Mouse (Mus musculus) midbrain, embryonic 12.5 days (tissue): Measurements from ENCODE around the gene Lrig3. TPM values are rescaled to one million over a fixed set of nuclear protein-coding genes. Genes with fewer than 3 reads are reported as not detected.

Source experiments
- ATAC-seq: fragments of 200-750 bp; cut with Nextera tagmentation; 2 replicates; pipeline ENCODE4 v1.8.0; 2017; ENCODE audit warnings: low read depth, moderate TSS enrichment, moderate library complexity; ENCODE audit not compliant: low FRiP score
- H3K27ac ChIP-seq: fragments of 300-500 bp; sonication (generic); replicated peaks from 2 replicates; pipeline ENCODE4 v1.5.1; 2016; ENCODE audit warnings: mild to moderate bottlenecking
- H3K27me3 ChIP-seq: fragments of 300-500 bp; sonication (generic); 2 replicates; pipeline ENCODE4 v1.6.1; 2016; ENCODE audit warnings: mild to moderate bottlenecking
- H3K36me3 ChIP-seq: fragments of 300-500 bp; sonication (generic); 2 replicates; pipeline ENCODE4 v1.6.1; 2016
- H3K4me1 ChIP-seq: fragments of 300-500 bp; sonication (generic); 2 replicates; pipeline ENCODE4 v1.6.1; 2016
- H3K4me2 ChIP-seq: fragments of 300-500 bp; sonication (generic); replicated peaks from 2 replicates; pipeline ENCODE4 v1.6.1; 2016; ENCODE audit warnings: mild to moderate bottlenecking, moderate library complexity
- H3K4me3 ChIP-seq: fragments of 300-500 bp; sonication (generic); 2 replicates; pipeline ENCODE4 v1.5.1; 2016; ENCODE audit warnings: mild to moderate bottlenecking
- H3K9ac ChIP-seq: fragments of 300-500 bp; sonication (generic); replicated peaks from 2 replicates; pipeline ENCODE4 v1.6.1; 2016; ENCODE audit warnings: mild to moderate bottlenecking, moderate library complexity
- H3K9me3 ChIP-seq: fragments of 300-500 bp; sonication (generic); 2 replicates; pipeline ENCODE4 v1.6.1; 2016; ENCODE audit warnings: mild to moderate bottlenecking
- WGBS: fragments of 180-500 bp; shearing (Covaris S2); methylation state at CpG from one replicate; pipeline ENCODE4 v1.1.7; 2016; 5-methylcytosine and 5-hydroxymethylcytosine counted together
- polyA plus RNA-seq: library from polyadenylated mRNA; unstranded; fragments of >200 nt; fragmentation: Nextera tagmentation; extraction: Ambion mirVana; gene quantifications from 2 replicates; pipeline ENCODE4 v1.2.1, GENCODE M21; 2016

Gene Lrig3
- polyA plus RNA-seq, 1 experiment from 2014 or later = 15.4 TPM

DNA sequence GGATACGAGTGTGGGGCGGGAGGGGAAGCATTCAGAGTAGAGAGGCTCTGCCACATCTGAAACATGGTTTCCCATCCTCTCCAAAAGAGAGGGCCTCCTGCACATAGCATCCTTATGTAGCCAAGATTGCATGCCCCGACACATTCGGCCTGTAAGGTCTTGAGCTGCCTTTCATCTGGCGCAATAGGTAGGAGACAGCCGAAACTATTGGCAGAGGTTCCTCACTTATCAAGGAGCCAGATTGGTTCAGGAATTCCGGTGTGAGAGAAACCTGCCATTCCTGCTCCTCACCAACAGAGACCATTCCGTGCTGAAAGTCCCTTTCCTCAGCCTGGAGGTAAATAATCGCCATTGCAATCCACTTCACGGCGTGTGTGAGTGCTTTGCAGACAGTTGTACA lies 22.1 kb downstream of the Lrig3 start:
- no peaks in the 10 kb centered on the region for H3K36me3 ChIP-seq
- peaks cover 4% of the 10 kb centered on the region; the same call in 1 of the 2 replicates for H3K4me1 ChIP-seq
- no peak overlapping the region for H3K4me3 ChIP-seq
- ATAC-seq = no peak
- no peaks in the 10 kb centered on the region for H3K9me3 ChIP-seq
- no peak overlapping the region for H3K27ac ChIP-seq
- no peaks in the 10 kb centered on the region for H3K27me3 ChIP-seq
- H3K4me2 ChIP-seq = no peak overlapping the region
- WGBS = 89% methylated on average over 11 of the region's 11 CpGs
- no peak overlapping the region for H3K9ac ChIP-seq

DNA sequence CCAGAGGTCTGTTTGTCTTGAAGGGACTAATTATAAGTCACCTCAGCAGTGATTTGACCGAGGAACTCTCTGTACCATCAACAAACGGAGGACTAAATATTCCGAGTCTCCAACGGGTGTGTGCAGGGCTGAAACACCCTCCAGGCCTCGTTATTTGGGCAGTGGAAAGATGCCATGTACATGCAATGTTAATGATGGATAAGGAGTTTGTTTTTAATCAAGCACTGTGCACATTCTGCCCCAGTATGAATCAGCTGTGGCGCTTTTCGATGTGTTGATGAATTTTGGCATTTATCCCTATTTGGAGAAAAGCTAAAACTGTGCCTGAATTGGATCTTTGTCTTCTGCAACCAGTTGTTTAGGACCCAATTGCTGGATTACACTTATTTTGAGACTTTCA lies 23.9 kb downstream of the Lrig3 start:
- no peak overlapping the region for H3K27ac ChIP-seq
- 71% methylated on average over 7 of the region's 7 CpGs for WGBS
- H3K4me1 ChIP-seq = peaks cover 4% of the 10 kb centered on the region; the same call in 1 of the 2 replicates
- peaks cover under 1% of the 10 kb centered on the region; the same call in 1 of the 2 replicates for H3K36me3 ChIP-seq
- H3K4me2 ChIP-seq = no peak overlapping the region
- H3K4me3 ChIP-seq = no peak overlapping the region
- H3K27me3 ChIP-seq = no peaks in the 10 kb centered on the region
- H3K9me3 ChIP-seq = no peaks in the 10 kb centered on the region
- no peak for ATAC-seq
- no peak overlapping the region for H3K9ac ChIP-seq

DNA sequence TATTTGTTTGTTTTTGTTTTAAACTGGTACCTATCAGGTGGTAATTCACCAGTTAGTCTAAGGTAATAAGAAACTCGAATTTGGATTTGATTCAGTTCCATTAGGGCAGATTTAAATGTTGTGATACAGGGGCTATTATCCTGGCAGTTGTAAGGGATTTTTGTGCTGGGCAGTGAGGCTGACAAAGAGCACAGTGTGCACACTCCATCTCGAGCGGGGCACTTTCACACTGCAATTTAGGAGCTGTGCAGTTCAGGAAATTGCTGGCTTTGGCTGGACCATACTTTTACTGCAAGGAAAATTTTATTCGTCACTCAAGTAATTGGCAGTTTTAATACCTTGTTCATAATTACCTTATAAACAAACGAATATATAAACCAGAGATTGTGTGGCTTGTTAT lies 24.4 kb downstream of the Lrig3 start:
- H3K4me3 ChIP-seq = no peak overlapping the region
- no peak overlapping the region for H3K27ac ChIP-seq
- H3K27me3 ChIP-seq = no peaks in the 10 kb centered on the region
- WGBS = 53% methylated on average over 5 of the region's 5 CpGs
- peaks cover 4% of the 10 kb centered on the region; the same call in 1 of the 2 replicates for H3K4me1 ChIP-seq
- H3K4me2 ChIP-seq = no peak overlapping the region
- no peak overlapping the region for H3K9ac ChIP-seq
- no peaks in the 10 kb centered on the region for H3K9me3 ChIP-seq
- peaks cover 3% of the 10 kb centered on the region; the same call in 1 of the 2 replicates for H3K36me3 ChIP-seq
- no peak for ATAC-seq

GRCm38 (mm10) chr10:125991819-125992218 lies 25.9 kb downstream of the Lrig3 start:
- WGBS = 93% methylated on average over 7 of the region's 7 CpGs
- Histone ChIP-seq H3K4me3 (no peak overlapping the region), H3K9ac (no peak overlapping the region), H3K36me3 (peaks cover 3% of the 10 kb centered on the region; the same call in 1 of the 2 replicates), H3K4me2 (no peak overlapping the region), H3K27ac (no peak overlapping the region), H3K27me3 (0 out of 2 replicates have a peak, but pooled peaks cover 4% of the 10 kb centered on the region), H3K4me1 (peaks cover 12% of the 10 kb centered on the region; the same call in 1 of the 2 replicates), H3K9me3 (no peaks in the 10 kb centered on the region)
- ATAC-seq = no peak

DNA sequence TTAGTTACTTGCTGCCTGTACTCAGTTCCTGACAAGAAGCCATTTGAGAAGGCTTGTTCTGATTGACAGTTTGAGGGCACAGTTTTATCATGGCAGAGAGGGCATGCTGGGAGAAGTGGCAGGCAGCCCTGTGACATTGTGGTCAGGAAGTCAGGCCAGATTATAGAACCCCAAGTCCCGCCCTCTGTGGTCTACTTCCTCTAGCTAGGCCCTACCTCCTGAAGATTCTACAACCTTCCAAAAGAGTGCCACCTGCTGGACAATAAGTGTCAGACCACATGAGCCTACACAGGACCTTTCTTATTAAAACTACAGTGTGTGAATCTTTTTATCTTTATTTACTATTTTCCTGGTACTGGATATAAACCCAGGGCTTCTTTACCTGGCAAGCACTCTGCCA lies 28.9 kb downstream of the Lrig3 start:
- no peak overlapping the region for H3K4me3 ChIP-seq
- no peak overlapping the region for H3K4me2 ChIP-seq
- no peaks in the 10 kb centered on the region for H3K9me3 ChIP-seq
- WGBS = 86% methylated on average over 1 of the region's 1 CpGs
- no peak for ATAC-seq
- H3K27me3 ChIP-seq = 0 out of 2 replicates have a peak, but pooled peaks cover 4% of the 10 kb centered on the region
- H3K4me1 ChIP-seq = peaks cover 17% of the 10 kb centered on the region; the same call in 1 of the 2 replicates
- H3K27ac ChIP-seq = no peak overlapping the region
- no peak overlapping the region for H3K9ac ChIP-seq
- H3K36me3 ChIP-seq = peaks cover 12% of the 10 kb centered on the region

- H3K9me3 ChIP-seq = no peaks in the 10 kb centered on the region
- H3K4me2 ChIP-seq = no peak overlapping the region
- ATAC-seq = no peak
- H3K27me3 ChIP-seq = 0 out of 2 replicates have a peak, but pooled peaks cover 4% of the 10 kb centered on the region
- peaks cover 12% of the 10 kb centered on the region for H3K36me3 ChIP-seq
- whole genome bisulfite sequencing = 89% methylated on average over 6 of the region's 6 CpGs
- no peak overlapping the region for H3K4me3 ChIP-seq
- no peak overlapping the region for H3K27ac ChIP-seq
- no peak overlapping the region for H3K9ac ChIP-seq
- peaks cover 15% of the 10 kb centered on the region; the same call in 1 of the 2 replicates for H3K4me1 ChIP-seq
These were observed 29.7 kb downstream of the Lrig3 start for GRCm38 (mm10) chr10:125995701-125996100.

DNA sequence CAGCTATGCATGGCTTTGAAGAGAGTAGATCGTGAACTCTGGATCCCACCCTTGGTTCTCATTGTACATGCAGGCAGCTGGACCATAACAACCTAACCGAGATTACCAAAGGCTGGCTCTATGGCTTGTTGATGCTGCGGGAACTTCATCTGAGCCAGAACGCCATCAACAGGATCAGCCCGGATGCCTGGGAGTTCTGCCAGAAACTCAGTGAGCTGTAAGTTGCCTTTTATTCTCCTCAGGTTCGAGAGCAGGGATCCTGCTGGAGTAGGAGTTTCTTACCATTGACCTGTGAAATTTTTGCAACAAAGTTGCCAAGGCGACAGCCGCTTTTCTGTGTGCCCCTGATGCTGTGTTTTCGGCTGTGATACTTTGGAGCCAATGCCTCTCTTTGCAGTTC lies 31.0 kb downstream of the Lrig3 start:
- peaks cover 15% of the 10 kb centered on the region; the same call in 1 of the 2 replicates for H3K4me1 ChIP-seq
- H3K4me3 ChIP-seq = no peak overlapping the region
- ATAC-seq = peak; percentile 64
- 24% methylated on average over 9 of the region's 9 CpGs for WGBS
- H3K27ac ChIP-seq = no peak overlapping the region
- no peak overlapping the region for H3K4me2 ChIP-seq
- H3K9ac ChIP-seq = no peak overlapping the region
- peaks cover 13% of the 10 kb centered on the region for H3K36me3 ChIP-seq
- no peaks in the 10 kb centered on the region for H3K9me3 ChIP-seq
- 0 out of 2 replicates have a peak, but pooled peaks cover 4% of the 10 kb centered on the region for H3K27me3 ChIP-seq

DNA sequence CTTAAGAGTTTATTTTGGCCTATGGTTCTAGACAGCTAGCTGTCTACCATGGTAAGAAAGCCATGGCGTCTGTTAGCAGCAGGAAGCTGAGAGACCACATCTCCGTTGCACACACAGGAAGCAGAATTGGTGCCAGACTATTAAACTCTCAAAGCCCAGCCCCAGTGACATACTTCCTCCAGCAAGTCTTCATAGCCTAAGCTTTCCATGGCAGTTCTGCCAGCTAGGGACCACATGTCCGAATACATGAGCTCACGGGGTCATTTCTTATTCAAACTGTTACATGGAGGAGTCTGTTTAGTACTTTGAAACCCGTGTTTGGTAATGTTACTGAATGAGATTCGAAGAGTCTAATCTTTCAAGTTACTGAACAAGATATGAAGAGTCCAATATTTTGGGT lies 33.6 kb downstream of the Lrig3 start:
- Histone ChIP-seq H3K4me3 (no peak overlapping the region), H3K4me1 (peaks cover 20% of the 10 kb centered on the region), H3K4me2 (no peak overlapping the region), H3K36me3 (peaks cover 18% of the 10 kb centered on the region), H3K9ac (no peak overlapping the region), H3K9me3 (no peaks in the 10 kb centered on the region), H3K27ac (no peak overlapping the region), H3K27me3 (0 out of 2 replicates have a peak, but pooled peaks cover 4% of the 10 kb centered on the region)
- 96% methylated on average over 6 of the region's 6 CpGs for WGBS
- ATAC-seq = no peak

- H3K9me3 ChIP-seq = no peaks in the 10 kb centered on the region
- H3K9ac ChIP-seq = no peak overlapping the region
- H3K27ac ChIP-seq = no peak overlapping the region
- no peaks in the 10 kb centered on the region for H3K27me3 ChIP-seq
- H3K4me2 ChIP-seq = no peak overlapping the region
- H3K36me3 ChIP-seq = peaks cover 25% of the 10 kb centered on the region
- 84% methylated on average over 8 of the region's 8 CpGs for WGBS
- ATAC-seq = no peak
- H3K4me3 ChIP-seq = no peak overlapping the region
- peaks cover 16% of the 10 kb centered on the region for H3K4me1 ChIP-seq
These were observed 35.0 kb downstream of the Lrig3 start for GRCm38 (mm10) chr10:126000861-126001390.

DNA sequence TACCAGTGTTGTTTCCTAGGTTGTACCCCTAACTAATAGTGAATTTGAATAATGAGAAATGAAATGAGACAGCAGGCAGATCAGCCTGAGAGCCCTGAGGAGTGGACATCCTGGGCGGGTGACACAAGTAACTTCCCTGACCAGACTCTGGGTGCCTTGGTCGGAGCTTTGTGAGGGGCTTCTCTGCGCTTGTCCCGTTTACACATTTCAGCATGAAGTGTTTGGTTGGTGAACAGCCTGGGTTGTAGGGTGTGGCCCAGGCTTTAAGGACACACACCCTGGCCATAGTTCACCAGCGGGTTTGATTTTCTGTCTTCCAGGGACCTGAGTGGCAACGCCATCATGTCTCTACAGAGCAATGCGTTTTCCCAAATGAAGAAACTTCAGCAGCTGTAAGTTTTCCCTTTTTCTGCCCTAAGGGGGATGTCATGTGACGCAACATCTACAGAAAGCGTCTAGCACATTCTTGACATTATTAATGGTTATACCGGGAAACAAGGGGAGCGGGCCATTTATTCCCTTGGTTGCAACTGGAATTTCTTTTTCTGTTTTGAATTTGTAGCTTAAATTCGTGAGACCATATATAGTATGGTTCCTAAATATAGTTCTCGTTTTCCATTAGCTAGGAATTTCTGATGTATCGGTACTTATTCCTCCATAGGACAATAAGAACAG lies 36.2 kb downstream of the Lrig3 start:
- Histone ChIP-seq H3K27ac (no peak overlapping the region), H3K9ac (no peak overlapping the region), H3K27me3 (no peaks in the 10 kb centered on the region), H3K4me2 (no peak overlapping the region), H3K4me3 (no peak overlapping the region), H3K9me3 (no peaks in the 10 kb centered on the region), H3K36me3 (peaks cover 36% of the 10 kb centered on the region), H3K4me1 (peaks cover 8% of the 10 kb centered on the region; the same call in 1 of the 2 replicates)
- no peak for ATAC-seq
- whole genome bisulfite sequencing = 92% methylated on average over 14 of the region's 14 CpGs

DNA sequence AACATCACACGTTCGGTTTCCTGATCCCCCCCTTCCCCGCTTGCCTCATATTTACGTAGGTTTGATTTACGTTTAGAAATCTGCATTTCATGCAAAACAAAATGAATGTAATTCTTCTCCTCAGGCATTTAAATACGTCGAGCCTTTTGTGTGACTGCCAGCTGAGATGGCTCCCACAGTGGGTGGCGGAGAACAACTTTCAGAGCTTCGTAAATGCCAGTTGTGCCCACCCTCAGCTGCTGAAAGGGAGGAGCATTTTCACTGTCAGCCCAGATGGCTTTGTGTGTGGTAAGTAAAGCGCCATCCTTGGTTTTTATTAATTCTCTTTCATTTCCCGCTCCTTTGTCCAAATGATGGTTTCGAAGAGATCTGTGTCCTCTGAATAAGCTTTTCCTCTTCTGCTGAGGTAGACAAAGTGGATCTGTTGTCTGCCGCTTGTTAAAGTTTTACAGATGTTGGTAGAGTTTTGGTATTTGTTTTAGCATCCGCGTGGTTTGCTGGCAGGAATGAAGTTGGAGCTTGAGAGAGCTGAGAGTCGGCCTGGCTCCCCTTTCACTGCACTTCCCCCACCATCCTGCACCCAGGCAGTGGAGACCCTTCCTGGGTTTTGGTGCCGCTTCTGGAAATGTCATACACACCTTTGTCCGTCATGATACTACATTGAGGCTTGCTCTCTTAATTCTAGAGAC lies 37.0 kb downstream of the Lrig3 start:
- no peak overlapping the region for H3K9ac ChIP-seq
- H3K4me2 ChIP-seq = no peak overlapping the region
- H3K4me3 ChIP-seq = no peak overlapping the region
- H3K36me3 ChIP-seq = peaks cover 41% of the 10 kb centered on the region
- WGBS = 74% methylated on average over 18 of the region's 18 CpGs
- no peaks in the 10 kb centered on the region for H3K27me3 ChIP-seq
- no peak for ATAC-seq
- peaks cover 4% of the 10 kb centered on the region; the same call in 1 of the 2 replicates for H3K4me1 ChIP-seq
- H3K9me3 ChIP-seq = no peaks in the 10 kb centered on the region
- H3K27ac ChIP-seq = no peak overlapping the region; the same call in 1 of the 2 replicates

GRCm38 (mm10) chr10:126003857-126004256 lies 37.9 kb downstream of the Lrig3 start:
- Histone ChIP-seq H3K9ac (no peak overlapping the region), H3K36me3 (peaks cover 49% of the 10 kb centered on the region), H3K4me3 (no peak overlapping the region), H3K27ac (no peak overlapping the region), H3K27me3 (no peaks in the 10 kb centered on the region), H3K4me1 (peaks cover 4% of the 10 kb centered on the region; the same call in 1 of the 2 replicates), H3K4me2 (no peak overlapping the region), H3K9me3 (no peaks in the 10 kb centered on the region)
- 75% methylated on average over 1 of the region's 1 CpGs for WGBS
- no peak for ATAC-seq
